Mouse (Mus musculus) ES-E14 (cell line): ENCODE results near the gene Snap91. TPM values are rescaled to one million over a fixed set of nuclear protein-coding genes. Genes with fewer than 3 reads are reported as not detected.

ENCODE experiments used
- DNase-seq: peaks from one replicate; pipeline ENCODE4 v3.0.0-alpha.2; 2013; ENCODE audit warnings: low read depth, low spot score
- H3K27ac ChIP-seq: 2 replicates; pipeline ENCODE4 v1.5.1; 2012; ENCODE audit warnings: low read depth, mild to moderate bottlenecking, low read length, moderate library complexity, mixed read lengths; ENCODE audit not compliant: poor library complexity, insufficient read depth, severe bottlenecking
- H3K36me3 ChIP-seq: 2 replicates; pipeline ENCODE4 v1.6.1; 2012; ENCODE audit warnings: mild to moderate bottlenecking, low read length, moderate library complexity, mixed read lengths; ENCODE audit not compliant: control insufficient read depth, poor library complexity, insufficient read depth, severe bottlenecking
- H3K4me1 ChIP-seq, 2 experiments: fragments of 150-350 bp in 1 of 2; sonication (generic) in 1 of 2; 2 replicates each; pipeline ENCODE4 v1.6.1; 2012; ENCODE audit warnings: low read length in 2 of 2, mild to moderate bottlenecking in 1 of 2, mixed read lengths in 1 of 2; ENCODE audit not compliant: control insufficient read depth in 2 of 2, insufficient read depth in 2 of 2, poor library complexity in 1 of 2
- H3K4me3 ChIP-seq, 2 experiments: fragments of 150-350 bp in 1 of 2; sonication (generic) in 1 of 2; 2 replicates each; pipeline ENCODE4 v1.5.1; 2012; ENCODE audit warnings: low read length in 2 of 2, low read depth in 1 of 2, mild to moderate bottlenecking in 1 of 2, mixed read lengths in 1 of 2; ENCODE audit not compliant: insufficient read depth in 1 of 2, poor library complexity in 1 of 2, severe bottlenecking in 1 of 2
- H3K9ac ChIP-seq: 2 replicates; pipeline ENCODE4 v1.6.1; 2012; ENCODE audit warnings: low read depth, mild to moderate bottlenecking, low read length, mixed read lengths; ENCODE audit not compliant: poor library complexity, insufficient read depth, severe bottlenecking
- H3K9me3 ChIP-seq: fragments of 150-350 bp; sonication (generic); 2 replicates; pipeline ENCODE4 v1.6.1; 2012; ENCODE audit warnings: low read depth, mild to moderate bottlenecking, low read length; ENCODE audit not compliant: control insufficient read depth, insufficient read depth
- CHD2 ChIP-seq: IDR thresholded peaks from 2 replicates; pipeline ENCODE4 v1.6.1; 2014; ENCODE audit warnings: mild to moderate bottlenecking, low read depth, low read length, inconsistent platforms
- HCFC1 ChIP-seq: IDR thresholded peaks from 2 replicates; pipeline ENCODE4 v1.6.1; 2012; ENCODE audit warnings: low read length, inconsistent platforms, borderline replicate concordance; ENCODE audit not compliant: insufficient read depth
- MAFK ChIP-seq: IDR thresholded peaks from 2 replicates; pipeline ENCODE4 v1.6.1; 2014; ENCODE audit warnings: mild to moderate bottlenecking, low read depth, low read length, inconsistent platforms; ENCODE audit not compliant: insufficient read depth
- ZC3H11A ChIP-seq: IDR thresholded peaks from 2 replicates; pipeline ENCODE4 v1.6.1; 2012; ENCODE audit warnings: low read depth, mild to moderate bottlenecking, inconsistent platforms, low read length, borderline replicate concordance
- ZNF384 ChIP-seq: IDR thresholded peaks from 2 replicates; pipeline ENCODE4 v1.6.1; 2012; ENCODE audit warnings: low read depth, low read length, inconsistent platforms
- in situ Hi-C, 2 experiments: fragments of 600-800 bp; cut with MboI; formaldehyde crosslinking; loops; one replicate each; pipeline ENCODE4 v1.15.1; 2025; ENCODE audit warnings: low sequenced_read_pairs in 2 of 2, inconsistent platforms in 1 of 2; ENCODE audit not compliant: unreplicated experiment in 2 of 2
- total RNA-seq: library from RNA; depleted of rRNA; stranded (reverse); fragments of 300-350 nt; gene quantifications from 2 replicates; pipeline ENCODE4 v1.2.3, GENCODE M21; 2012

Snap91 gene
- total RNA-seq, 1 experiment = 0.80 TPM

DNA sequence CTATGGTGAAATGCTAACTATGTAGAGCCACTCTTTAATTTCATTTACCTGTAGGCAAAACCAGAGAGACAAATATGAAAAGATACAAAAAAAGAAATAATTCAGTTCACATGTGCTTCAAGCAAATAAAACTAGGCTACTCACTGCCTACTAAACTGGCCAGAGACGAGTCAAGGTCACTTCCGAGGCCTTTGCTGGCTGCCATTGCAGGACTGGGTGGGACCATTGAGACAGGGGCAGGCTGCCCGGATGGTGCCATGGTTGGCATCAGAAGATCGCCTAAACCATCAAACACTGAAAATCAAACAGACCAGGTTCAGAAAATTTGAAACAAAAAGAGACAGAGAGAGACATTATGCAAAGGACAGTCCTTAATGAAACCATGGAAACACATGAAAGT is 99.0 kb downstream of the Snap91 start:
- TF ChIP-seq ZC3H11A (no peak), ZNF384 (no peak), CHD2 (no peak), MAFK (no peak), HCFC1 (no peak)
- no peaks in the 10 kb centered on the region for H3K9me3 ChIP-seq
- H3K27ac ChIP-seq = no peak overlapping the region; the same call in 1 of the 2 replicates
- H3K9ac ChIP-seq = no peak overlapping the region
- no peak overlapping the region for H3K4me3 ChIP-seq
- H3K36me3 ChIP-seq = no peaks in the 10 kb centered on the region
- H3K4me1 ChIP-seq = no peaks in the 10 kb centered on the region
- DNase-seq = no peak
- in situ Hi-C loops = no loop called here

DNA sequence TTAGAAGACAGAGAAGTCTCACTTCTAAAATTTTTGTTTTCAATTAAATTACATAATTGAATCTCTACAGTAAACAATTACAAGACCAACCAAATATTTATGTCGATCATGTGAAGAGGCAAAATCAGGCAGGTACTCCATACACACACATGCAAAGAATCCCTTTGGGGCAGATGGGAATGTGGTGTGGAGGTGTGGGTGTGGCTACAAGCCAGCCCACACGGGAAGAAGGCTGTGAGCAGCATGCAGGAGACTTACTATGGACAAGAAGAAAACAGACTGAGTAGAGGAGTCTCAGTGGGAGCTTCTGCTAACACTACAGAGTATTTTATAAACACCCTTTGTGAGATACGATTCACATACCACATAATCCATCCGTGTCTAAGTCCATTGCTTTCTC is 102.2 kb downstream of the Snap91 start:
- no peak overlapping the region for H3K9ac ChIP-seq
- TF ChIP-seq HCFC1 = no peak
- no peak for TF ChIP-seq CHD2
- TF ChIP-seq ZNF384 = no peak
- TF ChIP-seq ZC3H11A = no peak
- TF ChIP-seq MAFK = no peak
- no peak for DNase-seq
- H3K4me1 ChIP-seq = no peaks in the 10 kb centered on the region
- no peaks in the 10 kb centered on the region for H3K36me3 ChIP-seq
- in situ Hi-C loops = no loop called here
- H3K9me3 ChIP-seq = no peaks in the 10 kb centered on the region
- no peak overlapping the region for H3K27ac ChIP-seq
- H3K4me3 ChIP-seq = no peak overlapping the region

DNA sequence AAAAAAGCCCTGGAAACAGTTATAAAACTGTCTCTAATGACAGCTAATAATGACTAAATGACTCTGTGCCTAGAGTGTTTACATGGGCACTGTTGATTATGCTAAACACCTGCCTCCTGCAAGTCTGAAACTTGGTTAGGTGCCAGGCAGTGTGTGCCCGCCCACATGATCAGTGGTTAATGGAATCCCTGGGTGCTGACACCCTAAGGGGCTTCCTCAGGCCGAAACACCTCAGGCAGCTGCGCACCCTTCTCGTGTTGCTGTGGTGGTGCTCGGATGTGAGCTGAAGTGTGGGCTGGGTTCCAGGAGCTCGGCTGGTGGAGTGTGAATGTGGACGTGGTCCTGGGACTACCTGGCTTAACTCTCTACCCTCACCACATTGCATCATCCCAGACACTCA is 103.1 kb downstream of the Snap91 start:
- in situ Hi-C loops = no loop called here
- no peak for DNase-seq
- no peaks in the 10 kb centered on the region for H3K9me3 ChIP-seq
- H3K9ac ChIP-seq = no peak overlapping the region
- no peaks in the 10 kb centered on the region for H3K36me3 ChIP-seq
- no peaks in the 10 kb centered on the region for H3K4me1 ChIP-seq
- H3K4me3 ChIP-seq = no peak overlapping the region
- H3K27ac ChIP-seq = no peak overlapping the region
- no peak for TF ChIP-seq CHD2
- TF ChIP-seq ZC3H11A = no peak
- TF ChIP-seq HCFC1 = no peak
- no peak for TF ChIP-seq ZNF384
- TF ChIP-seq MAFK = no peak

DNA sequence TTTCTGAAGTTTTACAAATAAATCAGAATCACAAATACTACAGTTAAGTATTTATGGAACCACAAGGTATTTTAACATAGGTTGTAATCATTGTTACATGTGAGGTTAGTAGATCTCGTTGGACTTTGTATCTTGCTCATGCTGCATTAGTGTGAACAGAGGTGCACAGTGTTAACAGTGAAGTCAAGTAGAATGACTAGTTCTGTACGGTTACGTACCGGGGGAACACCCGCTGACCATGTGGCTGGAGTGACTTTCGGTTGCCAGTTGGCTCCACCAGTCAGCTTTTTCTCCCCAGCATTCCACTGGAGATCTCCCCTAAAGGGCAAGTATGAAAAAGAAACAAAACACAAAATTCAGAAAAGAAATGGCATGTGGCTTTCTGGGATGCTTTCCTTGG is 105.1 kb downstream of the Snap91 start:
- Histone ChIP-seq H3K27ac (no peak overlapping the region), H3K36me3 (no peaks in the 10 kb centered on the region), H3K4me1 (no peaks in the 10 kb centered on the region), H3K4me3 (no peak overlapping the region), H3K9ac (no peak overlapping the region), H3K9me3 (no peaks in the 10 kb centered on the region)
- TF ChIP-seq MAFK = no peak
- no peak for TF ChIP-seq ZNF384
- no peak for TF ChIP-seq ZC3H11A
- TF ChIP-seq HCFC1 = no peak
- no peak for TF ChIP-seq CHD2
- DNase-seq = no peak
- in situ Hi-C loops = no loop called here

DNA sequence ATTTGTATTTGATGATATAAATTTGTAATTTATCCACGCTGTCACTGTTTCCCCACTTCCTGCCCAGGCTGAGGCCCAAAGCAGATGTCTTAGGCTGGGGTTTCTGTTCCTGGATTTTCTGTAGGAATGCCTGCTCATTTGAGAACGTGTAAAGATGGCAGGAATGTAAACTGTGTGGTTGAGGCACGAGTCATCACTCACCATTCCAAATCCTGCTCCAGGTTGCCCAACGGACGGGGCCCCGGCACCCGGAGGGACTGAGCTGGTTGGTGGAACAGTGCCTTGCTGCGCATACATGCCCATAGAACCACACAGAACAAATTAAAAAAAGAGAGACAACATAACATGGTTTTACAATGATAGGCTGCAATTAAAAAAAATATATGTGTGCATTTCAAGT is 106.5 kb downstream of the Snap91 start:
- no peaks in the 10 kb centered on the region for H3K36me3 ChIP-seq
- H3K9ac ChIP-seq = no peak overlapping the region
- no peak for TF ChIP-seq ZC3H11A
- no peak for TF ChIP-seq CHD2
- TF ChIP-seq MAFK = no peak
- no peak for TF ChIP-seq HCFC1
- H3K4me1 ChIP-seq = no peaks in the 10 kb centered on the region
- no peak overlapping the region for H3K4me3 ChIP-seq
- no peak overlapping the region for H3K27ac ChIP-seq
- no peak for DNase-seq
- in situ Hi-C loops = loop anchor here in 1 of 2 experiments (25.0 kb wide), 1 partner anchor 187 kb away; no protein-coding TSS in a partner anchor
- no peaks in the 10 kb centered on the region for H3K9me3 ChIP-seq
